Mouse (Mus musculus) adrenal gland, postnatal 36 days (tissue): ENCODE results near the gene Timeless. TPM values are rescaled to one million over a fixed set of nuclear protein-coding genes. Genes with fewer than 3 reads are reported as not detected.
"Not testable (repeated sequence)": the region's sequence is repeated elsewhere in the genome, so short reads cannot be mapped to it uniquely, and the experiment has no call there.

Source experiments
- DNase-seq, 2 experiments: peaks; one replicate each; pipeline ENCODE4 v3.0.0; 2021; ENCODE audit warnings: mixed read lengths in 1 of 2
- total RNA-seq, 2 experiments: library from RNA; stranded (reverse); gene quantifications; 2 replicates each; pipeline ENCODE4 v1.2.3; 2021

Gene Timeless
- total RNA-seq, 2 experiments from 2014 or later, result 7.6 to 8.8 TPM

DNA sequence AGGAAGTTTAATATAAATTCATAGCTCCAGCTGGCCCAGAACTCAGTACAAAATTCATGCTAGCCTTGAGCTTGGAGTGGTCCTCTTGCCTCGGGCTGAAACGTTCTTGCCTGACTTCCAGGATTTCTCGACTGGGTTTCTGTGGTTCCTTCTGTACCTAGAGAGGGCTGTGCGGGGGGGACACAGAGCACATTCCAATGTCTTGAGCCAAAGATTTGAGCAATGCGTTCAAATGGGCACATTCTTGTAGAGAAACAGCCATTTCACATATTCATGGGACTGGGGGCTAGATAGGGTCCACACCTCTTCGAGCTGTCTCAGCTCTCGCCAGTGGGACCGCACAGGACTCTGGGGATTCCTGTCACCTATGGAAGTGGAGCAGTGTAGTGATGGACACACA is 24.1 kb downstream of the Timeless start:
- no peak for DNase-seq

DNA sequence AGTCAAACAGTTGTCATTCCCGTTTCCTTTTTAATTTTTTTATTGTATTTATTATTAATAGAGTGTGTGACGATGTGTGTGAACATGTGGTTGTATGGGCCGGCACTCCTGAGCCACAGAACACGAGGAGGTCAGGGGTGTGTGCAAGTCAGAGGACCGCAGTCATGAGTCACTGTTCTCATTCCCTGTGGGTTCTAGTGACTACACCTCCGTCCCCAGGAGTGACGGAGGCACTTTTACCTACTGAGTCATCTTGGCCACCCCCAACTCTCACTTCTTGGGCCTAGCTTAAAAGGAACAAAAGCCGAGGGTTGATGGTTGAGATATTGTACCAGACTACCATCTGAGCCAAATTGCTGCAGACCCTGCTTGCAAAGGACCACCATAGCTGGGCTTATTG is 24.5 kb downstream of the Timeless start:
- DNase-seq, result no peak

GRCm38 (mm10) chr10:128258953-128259352 is 27.1 kb downstream of the Timeless start:
- DNase-seq, result no peak

- DNase-seq, result no peak
Measured at GRCm38 (mm10) chr10:128259946-128260345, 28.1 kb downstream of the Timeless start.

GRCm38 (mm10) chr10:128260376-128260775 is 28.5 kb downstream of the Timeless start:
- not testable (repeated sequence) for DNase-seq

DNA sequence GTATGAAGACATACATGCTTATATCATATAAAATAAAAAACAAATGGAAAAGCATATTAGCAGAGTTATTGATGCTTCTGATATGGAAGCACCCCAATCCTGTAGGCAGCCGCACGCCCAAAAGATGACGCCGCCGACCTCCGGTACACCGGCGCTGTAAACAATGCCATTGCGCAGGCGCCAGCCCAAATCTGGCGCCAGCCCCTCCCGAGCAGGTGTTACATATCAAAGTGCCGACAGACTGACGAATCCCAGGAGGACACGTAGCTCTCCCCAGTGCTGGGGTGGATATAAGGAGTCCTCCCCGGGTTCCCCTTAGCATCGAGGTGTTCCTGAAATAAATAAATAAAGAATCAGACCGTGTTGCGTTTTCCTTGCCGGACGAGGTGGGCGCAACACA is 30.4 kb downstream of the Timeless start:
- no peak for DNase-seq

- DNase-seq, result no peak
Measured at GRCm38 (mm10) chr10:128263393-128264310, 31.8 kb downstream of the Timeless start.

DNA sequence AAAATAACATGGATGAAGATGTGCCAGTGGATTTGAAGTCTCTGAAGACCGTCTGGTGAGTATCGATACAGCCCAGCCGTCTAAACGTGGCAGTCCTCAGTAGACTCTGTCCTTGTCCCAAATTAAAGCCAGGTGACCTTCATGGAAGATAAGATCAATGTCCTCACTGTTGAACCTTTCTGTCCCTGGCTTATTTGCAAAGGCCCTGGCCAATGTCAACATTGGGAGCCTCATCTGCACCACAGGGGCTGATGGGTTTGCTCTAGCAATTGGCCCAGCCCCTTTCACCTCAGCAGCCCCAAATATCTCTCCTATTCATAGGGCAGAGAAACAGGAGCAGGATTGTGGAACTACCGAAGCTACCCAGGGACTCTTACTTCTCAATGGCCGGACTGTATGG is 36.5 kb downstream of the Timeless start, which contains the start of gene Apof:
Apof (plus strand) TSS at position 301 of the 400 bp plus-strand sequence.
- DNase-seq, result peak in 1 of 2 experiments; percentile 48

DNA sequence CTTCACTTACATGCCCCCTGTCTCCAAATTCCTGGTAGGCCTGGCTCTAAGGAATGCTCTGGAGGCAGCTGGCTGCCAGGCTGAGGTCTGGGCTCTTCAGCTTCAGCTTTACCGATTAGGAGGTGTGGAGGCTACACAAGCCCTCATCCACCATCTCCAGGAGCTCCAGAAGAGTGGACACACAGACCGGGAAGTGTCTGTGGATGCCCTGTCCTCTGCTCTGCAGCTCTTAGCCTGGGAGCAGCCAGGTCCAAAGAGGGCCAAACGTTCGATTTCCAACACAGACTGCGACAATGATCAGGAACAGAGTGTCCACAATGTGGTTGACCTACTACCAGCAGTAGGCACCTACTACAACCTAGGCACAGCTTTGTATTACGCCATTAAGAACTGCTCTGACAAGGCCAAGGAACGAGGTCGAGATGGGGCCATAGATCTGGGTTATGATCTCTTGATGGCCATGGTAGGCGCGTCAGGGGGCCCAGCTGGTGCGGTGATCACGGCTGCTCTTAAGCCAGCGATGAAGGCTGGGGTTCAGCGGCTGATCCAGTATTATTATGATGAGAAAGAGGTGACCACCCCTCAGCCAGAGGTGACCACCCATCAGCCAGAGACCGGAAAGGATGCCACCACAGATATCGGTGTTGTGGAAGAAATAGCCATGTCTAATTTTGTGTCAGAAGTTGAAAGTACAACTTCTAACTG is 37.5 kb downstream of the Timeless start:
- DNase-seq, result no peak

GRCm38 (mm10) chr10:128270287-128270841 is 38.5 kb downstream of the Timeless start, which contains the start of gene Stat2:
Gene Stat2 (plus strand): TSS chr10:128270559.
- peak; percentile 98 to 99 for DNase-seq

GRCm38 (mm10) chr10:128270866-128271265 is 39.0 kb downstream of the Timeless start:
- DNase-seq, result no peak

DNA sequence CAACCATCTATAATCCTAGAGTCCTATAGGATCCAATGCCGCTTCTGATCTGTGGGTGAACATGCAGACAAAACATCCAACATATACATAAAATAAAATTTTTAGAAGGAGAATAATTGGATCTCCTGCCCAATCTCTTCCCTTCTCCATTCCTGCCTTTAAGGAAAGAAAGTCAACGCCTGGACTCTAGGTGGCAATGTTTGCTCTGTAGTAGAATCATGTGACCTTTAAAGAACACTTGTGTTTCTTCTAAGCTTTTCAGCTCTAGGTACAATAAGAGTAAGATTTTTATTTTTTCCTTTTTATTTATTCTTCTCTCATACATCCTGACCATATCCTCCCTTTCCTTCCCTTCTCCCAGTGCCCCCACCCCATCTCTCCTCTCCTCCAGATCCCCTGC is 40.0 kb downstream of the Timeless start:
- DNase-seq, result peak in 1 of 2 experiments; percentile 34

- not testable (repeated sequence) for DNase-seq
Measured at GRCm38 (mm10) chr10:128272819-128273439, 41.1 kb downstream of the Timeless start.

DNA sequence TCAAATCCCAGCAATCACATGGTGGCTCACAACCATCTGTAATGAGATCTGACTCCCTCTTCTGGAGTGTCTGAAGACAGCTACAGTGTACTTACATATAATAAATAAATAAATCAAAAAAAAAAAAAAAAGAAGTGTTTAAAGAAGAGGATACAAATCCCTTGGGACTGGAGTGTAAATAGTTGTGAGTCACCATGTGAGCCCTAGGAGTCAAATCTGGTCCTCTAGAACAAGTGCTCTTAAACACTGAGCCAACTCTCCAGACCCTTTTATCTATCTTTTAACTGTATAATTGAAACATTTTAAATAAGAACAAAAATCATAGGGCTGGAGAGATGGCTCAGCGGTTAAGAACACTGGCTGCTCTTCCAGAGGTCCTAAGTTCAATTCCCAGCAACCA is 43.5 kb downstream of the Timeless start:
- DNase-seq, result not testable (repeated sequence)

GRCm38 (mm10) chr10:128278158-128278557 is 46.3 kb downstream of the Timeless start:
- no peak for DNase-seq

DNA sequence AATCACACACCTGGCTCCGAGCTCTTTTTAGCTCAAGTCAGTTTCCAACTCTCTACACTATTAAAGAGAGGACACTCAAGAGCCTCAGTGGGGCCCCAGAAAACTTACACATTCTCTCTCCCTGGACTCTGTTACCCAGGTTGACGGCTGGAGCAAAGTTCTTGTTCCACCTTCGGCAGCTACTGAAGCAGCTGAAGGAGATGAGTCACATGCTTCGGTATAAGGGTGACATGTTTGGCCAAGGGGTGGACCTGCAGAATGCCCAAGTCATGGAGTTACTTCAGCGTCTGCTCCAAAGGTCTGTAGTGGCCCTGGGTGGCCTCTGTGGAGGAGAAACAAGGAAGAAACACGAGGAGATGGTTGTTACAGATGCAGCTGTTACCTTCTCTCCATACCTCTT is 49.1 kb downstream of the Timeless start:
- DNase-seq, result no peak

DNA sequence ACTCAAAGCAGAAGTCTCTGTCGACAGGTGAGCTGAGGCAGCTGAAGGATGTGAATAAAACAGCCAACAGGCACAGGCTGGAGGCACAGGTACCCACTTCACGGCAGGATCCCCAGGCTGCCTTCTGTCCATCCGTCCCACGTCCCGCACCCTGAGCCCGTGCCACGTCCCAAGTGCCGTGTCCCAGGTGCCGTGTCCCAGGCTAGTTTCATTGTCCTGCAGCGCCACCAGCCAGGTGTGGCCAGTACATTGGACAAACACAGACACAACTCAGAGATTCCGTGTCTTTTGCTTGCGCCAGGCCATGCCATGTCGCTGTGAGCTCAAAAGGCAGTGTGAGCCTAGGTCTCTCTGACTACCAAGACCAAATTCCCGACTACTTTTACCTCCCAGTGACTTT is 49.8 kb downstream of the Timeless start:
- no peak for DNase-seq

DNA sequence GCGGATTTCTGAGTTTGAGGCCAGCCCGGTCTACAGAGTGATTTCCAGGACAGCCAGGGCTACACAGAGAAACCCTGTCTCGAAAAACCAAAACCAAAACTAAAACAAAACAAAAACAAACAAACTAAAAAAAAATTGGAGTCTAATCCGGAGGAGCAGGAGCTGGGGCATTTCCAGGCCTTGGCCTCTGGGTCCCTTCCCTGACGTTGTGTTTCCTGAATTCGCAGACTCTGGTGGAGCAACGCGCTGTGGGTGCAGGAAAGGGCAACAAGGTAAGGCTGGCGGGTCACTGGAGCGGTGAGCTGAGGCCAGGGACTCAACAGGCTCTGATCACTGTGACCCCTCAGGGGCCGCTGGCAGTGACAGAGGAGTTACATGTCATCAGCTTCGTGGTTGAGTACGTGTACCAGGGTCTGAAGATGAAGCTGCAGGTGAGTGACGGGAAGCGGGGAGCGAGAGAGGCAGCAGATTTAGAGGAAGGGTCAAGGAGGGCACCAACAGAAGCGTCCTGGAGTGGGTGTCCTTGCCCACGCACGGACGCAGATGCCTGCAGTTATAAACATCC is 51.1 kb downstream of the Timeless start:
- peak in 1 of 2 experiments; percentile 34 for DNase-seq

DNA sequence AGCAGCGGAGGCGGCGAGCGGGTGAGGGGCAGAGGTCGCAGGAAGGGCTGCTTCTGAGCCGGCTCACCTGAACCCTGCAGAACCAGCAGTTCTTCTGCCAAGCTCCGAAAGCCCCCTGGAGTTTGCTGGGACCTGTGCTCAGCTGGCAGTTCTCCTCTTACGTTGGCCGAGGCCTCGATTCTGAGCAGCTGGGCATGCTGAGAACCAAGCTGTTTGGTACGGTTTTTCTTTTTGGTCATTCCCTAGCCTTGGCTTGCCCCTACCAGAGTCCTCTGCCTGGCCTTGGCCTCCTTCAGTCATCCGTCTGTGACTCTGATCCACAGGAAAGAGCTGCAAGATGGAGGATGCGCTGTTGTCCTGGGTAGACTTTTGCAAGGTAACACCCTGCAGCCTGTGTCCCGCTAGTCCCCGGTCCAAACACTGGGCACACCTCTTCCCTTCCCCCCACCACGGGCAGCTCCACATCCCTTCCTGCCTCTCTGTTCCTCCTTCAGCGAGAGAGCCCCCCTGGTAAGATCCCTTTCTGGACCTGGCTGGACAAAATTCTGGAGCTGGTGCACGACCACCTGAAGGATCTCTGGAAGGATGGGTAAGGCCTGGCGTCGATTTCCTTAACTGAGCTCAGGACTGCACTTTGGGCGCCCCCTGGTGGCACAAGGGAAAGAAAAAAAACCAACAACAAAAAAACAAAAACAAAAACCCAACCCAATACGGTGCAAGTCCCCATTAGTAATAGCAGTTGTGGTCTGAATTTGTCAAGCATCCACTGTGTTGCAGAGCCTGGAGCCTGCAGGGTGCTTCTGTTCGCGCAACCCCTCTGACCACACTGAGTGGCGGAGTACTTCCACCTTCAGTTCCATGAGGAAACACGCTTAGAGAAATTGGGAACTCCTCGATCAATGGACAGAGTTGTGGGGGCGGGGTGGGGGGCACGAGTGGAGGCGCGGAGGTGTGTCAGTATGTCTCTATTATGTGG is 52.0 kb downstream of the Timeless start:
- peak; percentile 68 to 78 for DNase-seq

- not testable (repeated sequence) for DNase-seq
Measured at GRCm38 (mm10) chr10:128290594-128290993, 58.7 kb downstream of the Timeless start.
